Mouse (Mus musculus) kidney, adult 11 months (tissue): ENCODE measurements around the gene Defa26.
"Not testable (repeated sequence)": the region's sequence is repeated elsewhere in the genome, so short reads cannot be mapped to it uniquely, and the experiment has no call there.

Source experiments
- DNase-seq: peaks from one replicate; pipeline ENCODE4 v3.0.0; 2022

The Defa26 gene

DNA sequence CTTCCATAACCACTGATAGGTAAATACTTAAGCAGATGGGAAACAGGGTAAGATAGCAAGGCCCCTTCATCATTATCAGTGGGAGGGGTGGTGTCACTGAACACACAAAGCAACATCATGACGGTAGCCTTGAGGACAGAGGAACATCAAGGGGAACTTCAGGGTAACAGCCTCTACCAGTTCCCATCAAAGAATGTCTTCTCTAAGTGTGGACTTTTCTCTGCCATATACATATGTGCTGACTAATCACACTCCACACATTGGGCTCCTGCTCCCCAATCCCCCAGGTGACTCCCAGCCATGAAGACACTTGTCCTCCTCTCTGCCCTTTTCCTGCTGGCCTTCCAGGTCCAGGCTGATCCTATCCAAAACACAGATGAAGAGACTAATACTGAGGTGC, at the start of gene Defa26:
Gene Defa26, plus strand, starts transcription at position 301 of the 400 bp plus-strand sequence.
- not testable (repeated sequence) for DNase-seq

DNA sequence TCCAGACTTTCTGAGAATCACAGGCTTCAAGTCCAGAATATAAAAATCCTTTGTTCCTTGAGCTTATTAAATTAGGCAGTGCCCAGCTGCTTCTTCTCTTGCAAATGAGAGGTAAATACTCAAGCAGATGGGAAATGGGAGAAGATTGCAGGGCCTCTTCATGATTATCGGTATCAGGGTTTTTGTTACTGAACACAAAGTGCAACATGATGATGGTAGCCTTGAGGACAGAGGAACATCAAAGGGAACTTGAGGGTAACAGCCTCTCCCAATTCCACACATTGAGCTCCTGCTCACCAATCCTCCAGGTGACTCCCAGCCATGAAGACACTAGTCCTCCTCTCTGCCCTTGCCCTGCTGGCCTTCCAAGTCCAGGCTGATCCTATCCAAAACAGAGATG, 35.3 kb upstream of the Defa26 start, which contains the start of gene Defa28:
Gene Defa28, plus strand, starts transcription at position 301 of the 400 bp plus-strand sequence.
- DNase-seq: not testable (repeated sequence)

DNA sequence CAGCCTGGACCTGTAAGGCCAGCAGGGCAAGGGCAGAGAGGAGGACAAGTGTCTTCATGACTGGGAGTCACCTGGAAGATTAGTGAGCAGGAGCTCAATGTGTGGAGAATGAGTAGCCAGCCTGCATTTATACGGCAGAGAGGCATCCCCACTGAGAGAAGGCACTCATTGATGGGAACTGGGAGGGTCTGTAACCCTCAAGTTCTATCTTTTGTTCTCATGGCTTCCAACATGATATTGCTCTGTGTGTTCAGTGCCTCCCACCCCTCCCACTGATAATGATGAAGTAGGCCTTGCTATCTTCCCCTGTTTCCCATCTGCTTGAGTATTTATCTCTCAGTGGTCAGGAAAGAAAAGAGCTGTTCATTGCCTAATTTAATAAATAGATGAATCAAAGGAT, 23.6 kb upstream of the Defa26 start, which contains the start of gene Gm7861:
Gene Gm7861, minus strand, starts transcription at position 101 of the 400 bp plus-strand sequence.
- not testable (repeated sequence) for DNase-seq

DNA sequence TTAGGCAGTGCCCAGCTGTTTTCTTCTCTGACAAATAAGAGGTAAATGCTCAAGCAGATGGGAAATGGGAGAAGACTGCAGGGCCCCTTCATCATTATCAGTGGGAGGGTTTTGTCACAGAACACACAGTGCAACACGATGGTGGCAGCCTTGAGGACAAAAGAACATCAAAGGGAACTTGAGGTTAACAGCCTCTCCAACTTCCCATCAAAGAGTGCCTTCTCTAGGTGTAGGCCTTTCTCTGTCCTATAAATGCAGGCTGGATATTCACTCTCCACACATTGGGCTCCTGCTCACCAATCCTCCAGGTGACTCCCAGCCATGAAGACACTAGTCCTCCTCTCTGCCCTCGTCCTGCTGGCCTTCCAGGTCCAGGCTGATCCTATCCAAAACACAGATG, 37.5 kb downstream of the Defa26 start, which contains the start of gene Defa17:
Gene Defa17, plus strand, starts transcription at position 301 of the 400 bp plus-strand sequence.
- DNase-seq: not testable (repeated sequence)

DNA sequence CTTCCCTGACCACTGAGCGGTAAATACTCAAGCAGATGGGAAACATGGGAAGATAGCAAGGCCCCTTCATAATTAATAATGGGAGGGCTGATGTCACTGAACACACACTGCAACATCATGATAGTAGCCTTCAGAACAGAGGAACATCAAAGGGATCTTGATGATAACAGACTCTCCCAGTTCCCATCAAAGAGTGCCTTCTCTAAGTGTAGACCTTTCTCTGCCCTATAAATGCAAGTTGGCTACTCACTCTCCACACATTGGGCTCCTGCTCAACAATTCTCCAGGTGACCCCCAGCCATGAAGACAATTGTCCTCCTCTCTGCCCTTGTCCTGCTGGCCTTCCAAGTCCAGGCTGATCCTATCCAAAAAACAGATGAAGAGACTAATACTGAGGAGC, 47.5 kb downstream of the Defa26 start, which contains the start of gene Defa34:
Gene Defa34, plus strand, starts transcription at position 301 of the 400 bp plus-strand sequence.
- DNase-seq: not testable (repeated sequence)
